Mouse (Mus musculus): Measurements from ENCODE around the gene Cd247. TPM values are rescaled to one million over a fixed set of nuclear protein-coding genes. Genes with fewer than 3 reads are reported as not detected.

Gene Cd247
- polyA plus RNA-seq, 2 experiments: 0.07 to 0.47 TPM

DNA sequence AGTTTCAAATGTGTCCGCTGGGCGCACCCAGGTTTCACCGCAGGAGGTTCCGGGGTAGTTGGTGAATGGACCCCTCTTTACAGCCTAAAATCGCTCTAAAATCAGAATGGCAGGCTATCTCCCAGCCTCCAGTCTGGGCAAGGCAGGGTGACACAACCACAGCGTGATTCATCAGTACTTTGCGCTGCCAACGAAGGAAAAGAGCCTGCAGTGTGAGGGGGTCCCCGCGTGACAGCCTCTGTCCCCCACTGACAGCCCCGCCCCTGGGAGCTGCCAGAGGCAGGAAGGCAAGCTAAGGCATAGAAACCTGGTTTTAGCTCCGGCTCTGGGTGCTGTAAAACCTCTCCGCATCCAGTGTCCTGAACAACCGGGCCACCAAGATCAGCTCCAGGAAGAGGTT lies 56.9 kb downstream of the Cd247 start:
- DNase-seq (ENCODE audit: low read depth in 3 of 3, low spot score in 3 of 3): no peak
- Histone ChIP-seq H3K4me2 (ENCODE audit: low read depth) (peak overlapping the region; percentile 68), H3K27ac (no peak overlapping the region), H3K4me1 (replicated peaks; ENCODE audit: control insufficient read depth in 2 of 2, insufficient read depth in 2 of 2, low read length in 1 of 2) (peaks cover 0 to 24% of the 10 kb centered on the region in 2 experiments; a peak in 3 of 4 replicates), H3K27me3 (ENCODE audit: control insufficient read depth, insufficient read depth, low read length) (peaks cover 18% of the 10 kb centered on the region), H3K36me3 (replicated peaks; ENCODE audit: control insufficient read depth, insufficient read depth, low read depth) (no peaks in the 10 kb centered on the region), H3K9ac (replicated peaks) (no peak overlapping the region), H3K9me3 (ENCODE audit: control insufficient read depth, low read length) (no peaks in the 10 kb centered on the region), H3K4me3 (ENCODE audit: insufficient read depth in 1 of 2, low read depth in 2 of 2, low read length in 2 of 2) (peak overlapping the region; percentile 37 to 41)
- WGBS (ENCODE audit: insufficient replicate concordance): 7% methylated on average over 14 of the region's 14 CpGs
- no peak for ATAC-seq (ENCODE audit: insufficient read depth)
- TF ChIP-seq EP300 (IDR thresholded peaks at IDR 0.05; ENCODE audit: low read depth) (no peak), CTCF (IDR thresholded peaks at IDR 0.05; ENCODE audit: low read depth) (no peak)

GRCm38 (mm10) chr1:165848417-165848816 lies 59.9 kb downstream of the Cd247 start:
- Histone ChIP-seq H3K4me1 (replicated peaks; ENCODE audit: control insufficient read depth in 2 of 2, insufficient read depth in 2 of 2, low read length in 1 of 2) (peaks cover 0 to 31% of the 10 kb centered on the region in 2 experiments; a peak in 3 of 4 replicates), H3K9ac (replicated peaks) (no peak overlapping the region), H3K27me3 (ENCODE audit: control insufficient read depth, insufficient read depth, low read length) (peaks cover 4% of the 10 kb centered on the region), H3K36me3 (replicated peaks; ENCODE audit: control insufficient read depth, insufficient read depth, low read depth) (no peaks in the 10 kb centered on the region), H3K27ac (no peak overlapping the region), H3K4me3 (ENCODE audit: insufficient read depth in 1 of 2, low read depth in 2 of 2, low read length in 2 of 2) (no peak overlapping the region), H3K4me2 (ENCODE audit: low read depth) (no peak overlapping the region), H3K9me3 (ENCODE audit: control insufficient read depth, low read length) (no peaks in the 10 kb centered on the region)
- TF ChIP-seq CTCF (IDR thresholded peaks at IDR 0.05; ENCODE audit: low read depth): no peak
- TF ChIP-seq EP300 (IDR thresholded peaks at IDR 0.05; ENCODE audit: low read depth): no peak
- ATAC-seq (ENCODE audit: insufficient read depth) (no peak), DNase-seq (ENCODE audit: low read depth in 3 of 3, low spot score in 3 of 3) (no peak)
- WGBS (ENCODE audit: insufficient replicate concordance): 65% methylated on average over 8 of the region's 8 CpGs

DNA sequence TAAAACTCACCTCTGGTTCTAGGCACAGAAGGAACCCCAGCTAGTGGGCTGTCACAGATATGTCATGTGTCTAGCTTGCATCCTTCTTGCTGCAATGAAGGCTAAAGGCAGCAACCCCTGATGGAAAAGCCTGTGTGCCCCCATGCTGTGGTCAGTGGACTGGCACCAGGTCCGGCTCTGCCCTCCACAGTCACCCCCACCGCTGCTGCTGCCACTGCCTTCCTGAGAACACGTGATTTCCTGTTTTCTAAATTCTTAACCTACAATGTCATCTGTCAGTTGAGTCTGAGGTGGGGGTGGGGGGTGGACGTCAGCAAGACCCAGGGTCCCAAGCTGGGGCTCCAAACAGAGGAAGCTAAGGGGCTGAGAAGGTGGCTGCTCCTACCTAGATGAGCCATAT lies 60.4 kb downstream of the Cd247 start:
- Histone ChIP-seq H3K27ac (no peak overlapping the region), H3K4me1 (replicated peaks; ENCODE audit: control insufficient read depth in 2 of 2, insufficient read depth in 2 of 2, low read length in 1 of 2) (peaks cover 0 to 35% of the 10 kb centered on the region in 2 experiments; a peak in 3 of 4 replicates), H3K9me3 (ENCODE audit: control insufficient read depth, low read length) (no peaks in the 10 kb centered on the region), H3K4me2 (ENCODE audit: low read depth) (no peak overlapping the region), H3K4me3 (ENCODE audit: insufficient read depth in 1 of 2, low read depth in 2 of 2, low read length in 2 of 2) (no peak overlapping the region), H3K27me3 (ENCODE audit: control insufficient read depth, insufficient read depth, low read length) (peaks cover under 1% of the 10 kb centered on the region; the same call in 1 of the 2 replicates), H3K9ac (replicated peaks) (no peak overlapping the region), H3K36me3 (replicated peaks; ENCODE audit: control insufficient read depth, insufficient read depth, low read depth) (no peaks in the 10 kb centered on the region)
- DNase-seq (ENCODE audit: low read depth in 3 of 3, low spot score in 3 of 3): no peak
- 8% methylated on average over 4 of the region's 4 CpGs for WGBS (ENCODE audit: insufficient replicate concordance)
- no peak for ATAC-seq (ENCODE audit: insufficient read depth)
- TF ChIP-seq EP300 (IDR thresholded peaks at IDR 0.05; ENCODE audit: low read depth) (no peak), CTCF (IDR thresholded peaks at IDR 0.05; ENCODE audit: low read depth) (no peak)

GRCm38 (mm10) chr1:165849458-165850445 lies 61.3 kb downstream of the Cd247 start:
- no peaks in the 10 kb centered on the region for H3K9me3 ChIP-seq (ENCODE audit: control insufficient read depth, low read length)
- no peak overlapping the region for H3K9ac ChIP-seq (replicated peaks)
- DNase-seq (ENCODE audit: low read depth in 3 of 3, low spot score in 3 of 3): no peak
- peaks cover 0 to 36% of the 10 kb centered on the region in 2 experiments; a peak in 3 of 4 replicates for H3K4me1 ChIP-seq (replicated peaks; ENCODE audit: control insufficient read depth in 2 of 2, insufficient read depth in 2 of 2, low read length in 1 of 2)
- no peak overlapping the region for H3K4me2 ChIP-seq (ENCODE audit: low read depth)
- no peak overlapping the region for H3K27ac ChIP-seq
- no peak overlapping the region for H3K4me3 ChIP-seq (ENCODE audit: insufficient read depth in 1 of 2, low read depth in 2 of 2, low read length in 2 of 2)
- H3K36me3 ChIP-seq (replicated peaks; ENCODE audit: control insufficient read depth, insufficient read depth, low read depth): no peaks in the 10 kb centered on the region
- TF ChIP-seq CTCF (IDR thresholded peaks at IDR 0.05; ENCODE audit: low read depth) (no peak), EP300 (IDR thresholded peaks at IDR 0.05; ENCODE audit: low read depth) (no peak)
- WGBS (ENCODE audit: insufficient replicate concordance): 58% methylated on average over 17 of the region's 17 CpGs
- peak; percentile 21 for ATAC-seq (ENCODE audit: insufficient read depth)
- H3K27me3 ChIP-seq (ENCODE audit: control insufficient read depth, insufficient read depth, low read length): no peaks in the 10 kb centered on the region; the same call in 1 of the 2 replicates

GRCm38 (mm10) chr1:165852131-165852530 lies 63.6 kb downstream of the Cd247 start:
- no peaks in the 10 kb centered on the region for H3K36me3 ChIP-seq (replicated peaks; ENCODE audit: control insufficient read depth, insufficient read depth, low read depth)
- DNase-seq (ENCODE audit: low read depth in 3 of 3, low spot score in 3 of 3) (no peak), ATAC-seq (ENCODE audit: insufficient read depth) (no peak)
- no peak overlapping the region for H3K9ac ChIP-seq (replicated peaks)
- no peaks in the 10 kb centered on the region for H3K27me3 ChIP-seq (ENCODE audit: control insufficient read depth, insufficient read depth, low read length)
- H3K4me3 ChIP-seq (ENCODE audit: insufficient read depth in 1 of 2, low read depth in 2 of 2, low read length in 2 of 2): no peak overlapping the region
- H3K4me1 ChIP-seq (replicated peaks; ENCODE audit: control insufficient read depth in 2 of 2, insufficient read depth in 2 of 2, low read length in 1 of 2): peaks cover 0 to 33% of the 10 kb centered on the region in 2 experiments; a peak in 3 of 4 replicates
- WGBS (ENCODE audit: insufficient replicate concordance): 57% methylated on average over 5 of the region's 5 CpGs
- TF ChIP-seq CTCF (IDR thresholded peaks at IDR 0.05; ENCODE audit: low read depth) (no peak), EP300 (IDR thresholded peaks at IDR 0.05; ENCODE audit: low read depth) (no peak)
- no peaks in the 10 kb centered on the region for H3K9me3 ChIP-seq (ENCODE audit: control insufficient read depth, low read length)
- H3K4me2 ChIP-seq (ENCODE audit: low read depth): no peak overlapping the region
- H3K27ac ChIP-seq: no peak overlapping the region

Measured in liver, embryonic 14.5 days (tissue).